Mouse (Mus musculus): ENCODE results near the gene Scrg1. TPM values are rescaled to one million over a fixed set of nuclear protein-coding genes. Genes with fewer than 3 reads are reported as not detected.
"Not testable (repeated sequence)": the region's sequence is repeated elsewhere in the genome, so short reads cannot be mapped to it uniquely, and the experiment has no call there.

Scrg1 gene
- total RNA-seq (2021), result 10 to 100 TPM; 35.3 to 52.0 TPM

DNA sequence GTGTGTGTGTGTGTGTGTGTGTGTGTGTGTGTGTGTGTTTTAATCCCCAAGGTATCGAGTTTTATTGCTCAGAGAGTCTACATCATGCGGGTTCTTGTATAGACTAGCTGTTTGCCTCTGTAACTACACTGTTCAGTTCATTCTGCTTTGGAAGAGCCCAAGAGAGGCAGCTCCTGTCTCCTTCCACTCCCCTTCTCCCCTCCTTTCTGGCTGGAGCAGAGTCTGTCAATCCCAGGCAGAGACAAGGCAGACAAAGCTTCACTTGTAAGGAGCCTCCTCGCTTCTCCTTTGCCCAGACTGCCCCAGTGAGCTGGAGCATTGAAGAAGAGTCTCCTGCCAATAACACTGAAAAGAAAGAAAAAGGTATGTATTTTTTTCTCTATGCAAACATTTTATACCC lies at the start of gene Scrg1:
Gene Scrg1 (plus strand): TSS at position 159 of the 400 bp plus-strand sequence.
- DNase-seq (ENCODE audit: extremely low spot score in 1 of 2, low spot score in 2 of 2), result peak in 1 of 2 experiments; percentile 27
- intact Hi-C loops (cut with DNase I), result no loop called here

DNA sequence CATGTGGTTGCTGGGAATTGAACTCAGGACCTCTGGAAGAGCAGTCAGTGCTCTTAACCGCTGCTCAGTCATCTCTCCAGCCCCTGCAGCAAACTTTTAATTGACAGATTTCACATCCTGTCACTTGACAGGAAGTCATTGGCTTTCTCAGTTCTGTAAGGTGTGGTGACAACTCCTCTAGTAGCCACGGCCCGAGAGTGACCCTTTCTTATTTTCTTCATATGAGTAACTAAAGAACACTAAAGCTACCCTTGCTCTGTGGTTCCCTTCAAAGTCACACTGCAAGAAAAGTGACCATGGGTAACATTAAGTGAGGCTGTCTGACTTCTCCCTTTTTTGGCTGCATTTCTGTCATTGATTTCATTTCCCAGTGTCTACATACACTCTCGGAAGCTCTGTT lies 49.4 kb upstream of the Scrg1 start:
- intact Hi-C loops (cut with DNase I), result no loop called here
- DNase-seq (ENCODE audit: extremely low spot score in 1 of 2, low spot score in 2 of 2), result no peak

DNA sequence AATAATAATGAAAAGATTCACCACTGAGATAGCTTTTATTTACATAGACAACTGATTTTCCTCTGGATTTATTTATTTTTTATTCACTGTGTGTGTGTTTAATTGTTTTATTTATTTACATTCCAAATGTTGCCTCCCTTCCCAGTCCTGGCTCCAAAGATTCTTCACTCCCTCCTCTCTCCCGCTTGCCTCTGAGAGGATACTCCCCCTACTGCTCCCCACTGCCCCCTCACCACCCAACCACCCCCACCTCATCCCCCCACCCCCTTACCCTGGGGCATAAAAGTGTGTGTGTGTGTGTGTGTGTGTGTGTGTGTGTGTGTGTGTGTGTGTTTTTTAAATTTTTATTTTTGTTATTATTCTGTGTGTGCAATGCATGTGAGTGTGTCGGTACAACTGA lies 46.4 kb upstream of the Scrg1 start:
- intact Hi-C loops (cut with DNase I), result no loop called here
- no peak for DNase-seq (ENCODE audit: extremely low spot score in 1 of 2, low spot score in 2 of 2)

DNA sequence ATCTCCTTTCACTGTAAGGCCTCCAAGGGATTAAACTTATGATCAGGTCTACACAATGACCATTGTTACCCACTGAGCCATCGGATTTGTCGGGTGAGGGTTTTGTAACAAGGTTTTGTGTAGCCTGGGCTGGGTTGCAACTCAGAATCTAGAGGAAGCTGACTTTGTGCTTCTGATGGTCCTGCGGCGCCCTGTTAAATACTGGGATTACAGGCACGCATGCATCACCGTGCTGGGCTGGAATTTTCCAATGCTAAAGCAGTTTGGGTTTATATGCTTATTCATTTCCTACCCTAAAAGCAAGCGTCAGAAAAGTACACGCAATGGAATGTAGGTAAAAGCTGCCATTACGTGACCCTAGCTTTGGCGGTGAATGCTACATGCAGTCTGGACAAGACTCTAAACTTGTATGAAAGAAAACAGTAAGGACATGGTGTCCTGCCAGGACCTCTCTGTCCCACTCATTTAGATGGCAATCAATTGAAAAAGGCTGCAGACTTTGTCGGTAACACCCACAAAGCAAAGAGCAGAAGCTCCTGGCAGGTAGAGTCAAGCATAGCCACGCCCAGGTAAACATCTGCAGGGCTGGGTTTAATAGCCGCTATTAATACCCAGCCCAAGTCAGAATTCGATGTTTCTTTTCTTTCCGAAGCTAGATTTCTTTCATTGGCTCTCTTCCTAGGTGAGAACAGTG lies 45.8 kb upstream of the Scrg1 start:
- intact Hi-C loops (cut with DNase I), result no loop called here

DNA sequence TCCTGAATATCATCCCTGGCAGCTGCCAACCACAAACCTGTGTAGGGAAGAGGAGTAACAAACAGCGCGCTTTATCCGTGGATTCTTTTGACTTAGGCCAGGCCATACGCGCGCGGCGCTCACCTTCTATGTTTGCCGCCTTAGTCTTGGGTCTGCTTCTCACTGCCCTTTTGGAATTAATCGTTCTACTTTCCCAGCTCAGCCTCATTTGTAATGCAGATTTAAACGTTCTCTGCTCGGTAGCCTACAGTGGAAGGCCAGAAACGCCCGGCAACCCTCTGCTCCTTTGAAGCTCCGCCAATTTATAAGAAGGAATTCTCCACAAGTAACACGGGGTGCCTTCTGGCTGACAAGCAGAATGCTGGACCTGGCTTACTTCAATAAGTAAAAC lies 45.3 kb upstream of the Scrg1 start:
- intact Hi-C loops (cut with DNase I), result no loop called here

More for the DNA sequence above, 45.8 kb upstream of the Scrg1 start:
- no peak for DNase-seq (ENCODE audit: extremely low spot score in 1 of 2, low spot score in 2 of 2)

DNA sequence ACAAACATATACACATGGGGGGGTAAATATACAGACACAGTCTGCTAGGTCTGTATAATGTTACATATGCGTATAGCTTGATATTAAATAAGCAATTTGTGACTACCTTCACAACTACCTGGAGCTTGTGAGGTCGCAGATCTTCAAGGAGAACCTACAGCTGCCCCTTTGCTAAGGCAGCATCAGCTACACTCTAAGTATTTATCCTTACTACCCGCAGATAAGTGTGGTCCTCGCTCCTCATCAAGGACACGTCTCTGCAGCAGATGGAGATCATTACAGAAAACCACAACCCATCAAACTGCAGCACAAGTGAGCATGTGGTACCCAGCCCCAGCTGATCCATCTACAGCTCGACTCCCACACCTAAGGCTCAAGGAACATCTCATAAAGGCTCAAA lies 44.4 kb upstream of the Scrg1 start:
- intact Hi-C loops (cut with DNase I), result no loop called here

More for the DNA sequence above, 45.3 kb upstream of the Scrg1 start:
- peak in 1 of 2 experiments; percentile 36 for DNase-seq (ENCODE audit: extremely low spot score in 1 of 2, low spot score in 2 of 2)

DNA sequence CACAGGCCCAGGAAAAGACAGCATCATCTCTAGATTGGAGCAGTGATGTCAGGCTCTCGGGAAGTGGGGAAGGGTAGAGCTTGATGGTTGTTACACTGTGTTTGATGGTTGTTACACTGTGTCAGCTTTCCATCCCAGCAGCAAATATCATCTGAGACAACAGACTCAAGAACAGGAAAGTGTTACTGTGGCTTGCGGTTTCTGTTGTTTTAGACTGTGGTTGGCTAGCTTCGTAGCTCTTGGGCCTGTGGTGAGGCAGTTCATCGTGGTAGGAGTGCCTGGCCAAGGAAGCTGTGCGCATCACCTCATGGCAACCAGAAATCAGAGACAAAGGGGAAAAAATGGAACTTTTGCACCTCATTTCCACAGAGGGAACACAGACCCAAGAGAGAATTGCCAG lies 38.9 kb upstream of the Scrg1 start:
- intact Hi-C loops (cut with DNase I), result no loop called here
- no peak for DNase-seq (ENCODE audit: extremely low spot score in 1 of 2, low spot score in 2 of 2)

More for the DNA sequence above, 44.4 kb upstream of the Scrg1 start:
- DNase-seq (ENCODE audit: extremely low spot score in 1 of 2, low spot score in 2 of 2), result no peak

DNA sequence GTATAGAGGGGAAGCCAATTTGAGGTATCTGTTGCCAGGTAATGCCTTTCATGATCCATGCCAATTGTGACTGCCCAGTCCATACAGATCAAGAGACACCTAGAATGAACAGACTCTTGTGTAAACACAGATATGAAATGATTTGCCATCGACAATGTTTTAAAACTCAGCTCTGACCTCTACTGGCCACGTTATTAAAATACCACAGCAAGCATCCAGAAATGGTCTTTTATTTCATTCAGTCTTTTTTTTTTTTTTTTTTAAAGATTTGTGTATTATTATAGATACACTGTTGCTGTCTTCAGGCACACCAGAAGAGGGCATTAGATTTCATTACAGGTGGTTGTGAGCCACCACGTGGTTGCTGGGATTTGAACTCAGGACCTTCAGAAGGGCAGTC lies 29.6 kb upstream of the Scrg1 start:
- intact Hi-C loops (cut with DNase I), result loop anchor here (5.0 kb wide), 2 partner anchors 69 to 376 kb away; no protein-coding TSS in a partner anchor
- DNase-seq (ENCODE audit: extremely low spot score in 1 of 2, low spot score in 2 of 2), result peak in 1 of 2 experiments; percentile 11

DNA sequence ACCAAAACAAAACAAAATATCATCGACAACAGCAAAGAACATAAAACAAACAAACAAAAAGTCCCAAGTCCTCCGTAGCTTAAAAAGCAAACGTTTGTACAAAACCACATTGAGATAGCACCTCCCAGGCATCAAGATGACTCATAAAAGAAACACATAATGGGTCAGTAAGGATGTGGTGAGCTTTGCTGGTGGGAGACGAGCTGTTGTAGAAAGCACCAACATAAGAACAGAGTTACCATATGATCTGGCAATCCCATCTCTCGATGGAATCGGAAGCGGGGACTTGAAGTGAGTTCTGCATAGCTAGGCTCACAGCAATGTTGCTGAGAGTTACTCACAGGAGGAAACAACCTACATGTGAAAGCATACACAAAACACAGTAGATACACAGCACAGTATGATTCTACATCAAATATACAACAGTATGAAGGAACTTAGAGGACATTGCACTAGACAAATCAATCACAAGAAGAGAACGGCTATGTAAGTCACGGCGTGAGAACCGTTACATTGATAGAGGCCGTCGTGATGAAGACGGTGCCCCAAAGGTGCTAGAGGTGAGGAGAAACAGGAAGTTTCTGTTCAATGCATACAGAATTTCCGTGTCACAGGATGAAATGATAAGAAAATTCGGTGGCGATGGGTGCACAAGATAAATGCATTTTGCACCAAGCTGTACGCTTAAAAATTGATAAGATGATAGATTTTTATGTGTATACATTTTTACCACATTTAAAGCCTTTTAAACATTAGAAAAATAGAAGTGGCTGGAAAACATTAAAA lies 27.9 kb upstream of the Scrg1 start:
- intact Hi-C loops (cut with DNase I), result loop anchor here (5.0 kb wide), 2 partner anchors 70 to 375 kb away; no protein-coding TSS in a partner anchor
- DNase-seq (ENCODE audit: extremely low spot score in 1 of 2, low spot score in 2 of 2), result no peak

DNA sequence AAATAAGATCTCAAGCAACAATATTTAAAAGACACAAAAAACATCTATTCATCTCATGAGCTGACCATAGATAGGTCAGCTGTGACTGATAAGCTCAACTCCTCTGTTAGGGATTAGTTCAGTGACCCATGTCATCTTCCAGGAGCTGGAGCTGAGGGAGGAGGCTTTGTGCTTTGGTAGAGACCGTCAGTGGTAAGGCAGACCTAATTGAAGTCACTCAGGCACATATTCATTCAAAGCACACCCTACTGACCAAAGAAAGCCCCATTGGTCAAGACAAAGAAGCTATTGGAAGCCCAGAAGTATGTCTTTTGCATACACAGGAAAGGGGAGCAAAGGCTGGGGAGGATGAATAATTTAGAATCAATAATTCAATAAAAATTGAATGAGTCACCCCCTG lies 27.2 kb upstream of the Scrg1 start:
- intact Hi-C loops (cut with DNase I), result loop anchor here (5.0 kb wide), 2 partner anchors 71 to 374 kb away; no protein-coding TSS in a partner anchor
- no peak for DNase-seq (ENCODE audit: extremely low spot score in 1 of 2, low spot score in 2 of 2)

DNA sequence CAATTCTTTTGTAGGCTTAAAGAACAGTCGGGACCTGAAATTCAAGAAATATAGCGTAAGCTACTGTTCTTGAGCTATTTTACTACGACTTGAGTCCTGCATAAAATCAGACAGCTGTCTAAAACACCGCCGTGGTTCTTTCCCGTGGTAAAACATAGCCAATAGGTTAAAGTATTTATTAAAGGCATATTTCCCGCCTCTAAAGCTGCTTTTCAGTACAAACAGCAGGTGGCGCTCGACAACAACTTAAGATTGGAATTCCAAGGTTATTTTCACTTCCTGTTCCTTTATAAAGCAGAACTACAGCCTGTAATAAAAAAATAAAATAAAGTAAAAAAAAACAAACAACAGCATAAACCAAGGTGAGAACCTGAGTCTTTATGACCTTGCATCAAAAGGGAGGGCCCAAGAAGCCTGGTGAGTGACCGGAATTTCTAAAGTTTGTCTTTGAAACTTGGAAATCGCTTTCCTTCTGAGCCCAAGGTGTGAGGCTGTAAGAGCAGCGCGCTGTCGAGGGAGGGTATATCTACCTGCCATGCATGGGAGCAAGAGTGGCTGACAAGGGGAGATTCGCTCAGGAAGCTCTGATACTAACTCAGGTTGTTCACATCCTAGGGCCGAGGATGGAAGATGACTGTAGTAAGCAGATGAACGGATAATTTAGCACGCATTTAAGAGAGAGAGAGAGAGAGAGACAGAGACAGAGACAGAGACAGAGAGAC lies 26.4 kb upstream of the Scrg1 start:
- intact Hi-C loops (cut with DNase I), result loop anchor here (1.0 to 5.0 kb wide), 3 partner anchors 72 to 373 kb away; no protein-coding TSS in a partner anchor
- peak; percentile 59 to 74 for DNase-seq (ENCODE audit: extremely low spot score in 1 of 2, low spot score in 2 of 2)

DNA sequence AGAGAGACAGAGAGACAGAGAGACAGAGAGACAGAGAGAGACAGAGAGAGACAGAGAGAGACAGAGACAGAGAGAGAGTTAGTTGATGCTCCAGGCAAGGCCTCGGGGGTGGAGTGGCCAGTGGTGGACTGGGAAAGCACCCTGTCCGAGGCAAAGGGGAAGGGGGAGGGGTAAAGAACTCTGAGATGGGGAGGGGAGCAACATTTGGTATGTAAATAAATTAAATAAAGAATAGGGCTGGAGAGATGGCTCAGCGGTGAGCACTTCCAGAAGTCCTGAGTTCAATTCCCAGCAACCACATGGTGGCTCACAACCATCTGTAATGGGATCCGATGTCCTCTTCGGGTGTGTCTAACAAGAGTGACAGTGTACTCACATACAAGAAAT lies 25.8 kb upstream of the Scrg1 start:
- intact Hi-C loops (cut with DNase I), result loop anchor here (1.0 to 5.0 kb wide), 4 partner anchors 57 to 372 kb away; partner anchors contain the start of gene Sap30
- not testable (repeated sequence) for DNase-seq (ENCODE audit: extremely low spot score in 1 of 2, low spot score in 2 of 2)

DNA sequence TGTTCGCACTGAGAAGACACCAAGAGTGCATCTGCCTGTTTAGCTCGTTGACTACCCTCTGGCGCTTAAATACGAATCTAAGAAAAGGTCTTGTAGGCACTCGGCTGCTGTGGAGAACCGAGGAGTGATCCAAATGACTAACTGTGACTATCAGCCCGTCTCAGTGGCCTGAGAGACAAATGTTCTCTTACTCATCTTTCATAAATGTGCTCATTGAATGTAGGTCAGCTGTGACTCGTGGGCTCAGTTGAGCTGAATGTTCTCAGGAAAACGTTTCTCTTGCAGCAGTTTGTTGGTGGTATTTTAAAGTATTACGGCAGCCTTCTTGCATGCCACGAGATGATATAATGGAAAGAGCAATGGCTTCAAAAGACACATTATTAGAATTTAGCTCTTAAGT lies 24.8 kb upstream of the Scrg1 start:
- intact Hi-C loops (cut with DNase I), result loop anchor here (5.0 kb wide), 1 partner anchor 56 kb away; the partner anchor contains the start of gene Sap30
- no peak for DNase-seq (ENCODE audit: extremely low spot score in 1 of 2, low spot score in 2 of 2)

DNA sequence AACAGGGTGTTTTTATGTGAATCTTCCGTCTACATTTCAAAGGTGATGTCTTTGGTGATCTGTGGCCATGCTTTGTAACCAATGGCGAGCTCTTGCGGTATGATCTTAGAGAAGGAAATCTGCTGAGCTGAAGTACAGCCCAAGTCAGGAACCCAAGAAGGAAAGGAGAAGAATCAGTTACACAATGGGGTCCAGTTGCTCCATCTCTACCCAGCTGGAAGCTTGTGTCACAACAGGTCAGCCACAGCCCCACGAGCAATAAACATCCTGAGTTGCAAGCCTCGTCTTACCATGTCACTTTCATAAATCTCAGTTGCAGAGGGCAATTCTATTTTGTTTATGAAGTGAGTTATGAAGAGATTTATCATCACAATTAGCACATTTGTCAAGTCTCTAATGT lies 22.9 kb upstream of the Scrg1 start:
- intact Hi-C loops (cut with DNase I), result loop anchor here (5.0 kb wide), 1 partner anchor 54 kb away; the partner anchor contains the start of gene Sap30
- no peak for DNase-seq (ENCODE audit: extremely low spot score in 1 of 2, low spot score in 2 of 2)

DNA sequence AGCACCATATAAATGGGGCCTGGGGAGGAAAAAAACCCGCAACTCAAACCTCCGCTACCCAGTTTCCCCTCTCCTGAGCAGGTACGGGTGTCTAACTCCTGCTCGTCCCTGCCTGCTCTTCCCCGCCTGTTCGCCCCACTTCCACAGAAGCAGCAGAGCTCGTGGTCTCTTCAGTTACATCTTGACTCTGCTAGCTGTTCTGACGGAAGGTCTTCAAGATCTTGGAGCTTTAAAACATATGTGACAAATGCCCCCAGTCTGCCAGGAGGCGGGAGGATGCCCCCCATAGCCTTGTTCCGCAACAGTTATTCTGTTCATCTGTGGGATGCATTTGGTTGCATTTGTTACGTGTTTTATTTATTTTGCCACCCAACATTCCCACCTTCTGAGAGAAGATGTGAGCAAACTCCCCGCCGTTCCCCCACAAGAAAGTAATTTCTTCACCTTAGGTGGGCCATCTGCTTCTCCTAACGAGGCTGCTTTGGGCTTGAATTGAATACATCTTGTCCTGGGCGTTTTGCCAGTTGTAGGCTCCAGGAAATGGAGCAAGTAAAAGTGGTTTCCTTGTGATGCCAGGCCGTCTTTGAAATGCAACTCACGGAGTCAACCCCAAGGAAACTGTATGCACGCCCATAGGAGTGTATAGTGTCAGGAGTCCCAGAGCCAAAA lies 19.8 kb upstream of the Scrg1 start:
- peak; percentile 76 to 77 for DNase-seq (ENCODE audit: extremely low spot score in 1 of 2, low spot score in 2 of 2)
- intact Hi-C loops (cut with DNase I), result no loop called here

DNA sequence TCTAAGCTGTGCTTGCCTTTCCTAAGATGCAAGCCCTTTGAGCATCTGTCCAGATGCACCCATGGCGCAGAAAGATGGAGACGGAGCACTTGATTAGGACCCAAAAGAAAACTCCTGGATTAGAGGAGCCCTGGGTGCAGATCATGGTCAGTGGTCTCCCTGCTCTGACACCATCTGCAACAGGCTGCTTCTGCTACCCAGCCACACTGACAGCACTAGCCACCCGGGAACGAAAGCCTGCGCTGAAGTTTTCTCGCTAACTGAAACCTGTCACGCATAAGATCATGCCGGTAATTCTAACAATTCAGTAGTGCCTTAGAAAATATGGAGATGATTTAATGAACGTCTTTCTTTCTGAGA lies 19.3 kb upstream of the Scrg1 start:
- no peak for DNase-seq (ENCODE audit: extremely low spot score in 1 of 2, low spot score in 2 of 2)
- intact Hi-C loops (cut with DNase I), result no loop called here

DNA sequence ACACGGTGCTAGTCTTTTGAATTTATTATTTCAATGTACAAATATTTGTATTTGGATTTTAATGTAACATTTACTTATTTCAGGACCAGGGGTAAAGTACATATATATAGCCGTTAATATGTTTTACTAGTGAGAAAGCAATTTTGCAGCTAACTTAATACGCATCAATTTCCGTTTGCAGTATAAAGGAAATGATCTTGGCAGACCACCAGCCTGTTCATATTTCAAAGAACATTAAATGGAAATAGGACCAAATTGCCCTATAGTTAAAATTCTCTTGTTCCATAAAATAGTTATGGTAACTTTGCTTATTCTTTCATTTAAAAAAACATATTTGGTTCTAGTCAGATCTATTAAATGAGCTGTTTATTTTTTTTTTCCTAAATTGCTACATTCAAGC lies 14.6 kb upstream of the Scrg1 start:
- DNase-seq (ENCODE audit: extremely low spot score in 1 of 2, low spot score in 2 of 2), result no peak
- intact Hi-C loops (cut with DNase I), result no loop called here

DNA sequence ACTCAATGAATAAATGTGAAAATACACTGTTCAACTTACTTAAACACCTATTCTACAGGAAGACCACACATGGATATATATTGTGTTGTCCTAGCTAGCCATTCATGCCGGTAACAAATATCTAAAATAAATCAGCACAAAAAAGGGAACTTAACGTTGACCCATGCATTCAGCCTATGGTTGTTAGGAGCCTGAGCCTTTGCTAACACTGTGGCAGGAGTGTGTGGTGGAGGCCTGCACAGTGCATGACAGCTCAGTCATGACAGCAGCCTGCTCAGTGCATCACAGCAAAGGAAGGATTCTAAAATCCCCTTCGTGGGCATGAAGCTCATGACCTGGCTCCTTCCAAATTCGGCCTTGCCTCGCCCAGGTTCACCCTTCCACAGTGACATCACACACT lies 14.2 kb upstream of the Scrg1 start:
- intact Hi-C loops (cut with DNase I), result no loop called here

DNA sequence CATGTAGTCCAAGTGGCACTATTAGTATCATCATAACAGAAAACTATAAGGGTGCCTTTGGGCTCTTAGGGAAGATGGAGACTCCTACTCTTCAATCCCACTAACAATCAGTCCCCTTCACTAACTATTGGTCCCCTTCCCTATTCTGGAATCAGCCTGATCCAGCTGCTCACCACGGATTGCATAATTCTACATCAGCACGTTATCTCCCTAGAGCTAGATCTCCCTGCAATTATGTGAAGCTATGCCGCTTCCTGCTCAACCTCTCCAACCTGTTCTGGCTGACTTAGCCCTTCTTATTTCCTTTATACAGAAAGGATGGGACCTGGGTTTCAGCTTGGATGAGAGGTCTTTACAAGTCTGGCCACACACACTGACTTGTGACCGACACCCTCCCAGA lies 12.4 kb upstream of the Scrg1 start:
- DNase-seq (ENCODE audit: extremely low spot score in 1 of 2, low spot score in 2 of 2), result no peak
- intact Hi-C loops (cut with DNase I), result no loop called here

More for the DNA sequence above, 14.2 kb upstream of the Scrg1 start:
- DNase-seq (ENCODE audit: extremely low spot score in 1 of 2, low spot score in 2 of 2), result no peak

Data from left cerebral cortex, postnatal 10 days (tissue).